Mouse (Mus musculus) midbrain, postnatal 0 days (tissue): ENCODE data around the gene Kyat3. TPM values are rescaled to one million over a fixed set of nuclear protein-coding genes. Genes with fewer than 3 reads are reported as not detected.
A peak's percentile ranks its signal among the peaks of the same experiment; 100 is the strongest.

ENCODE experiments used
- ATAC-seq: fragments of 200-750 bp; cut with Nextera tagmentation; 2 replicates; pipeline ENCODE4 v1.8.0; 2017; ENCODE audit warnings: moderate number of reproducible peaks, mild to moderate bottlenecking, moderate TSS enrichment, moderate library complexity; ENCODE audit not compliant: low FRiP score
- DNase-seq: peaks from one replicate; pipeline ENCODE4 v3.0.0-alpha.2; 2015; ENCODE audit warnings: low spot score
- H3K27ac ChIP-seq: fragments of 300-500 bp; sonication (generic); 2 replicates; pipeline ENCODE4 v1.5.1; 2014; ENCODE audit warnings: low read depth, mild to moderate bottlenecking, low read length, mixed read lengths
- H3K27me3 ChIP-seq: fragments of 300-500 bp; sonication (generic); 2 replicates; pipeline ENCODE4 v1.6.1; 2014; ENCODE audit warnings: low read length, control low read depth, mixed read lengths; ENCODE audit not compliant: insufficient read depth
- H3K36me3 ChIP-seq: fragments of 300-500 bp; sonication (generic); 2 replicates; pipeline ENCODE4 v1.6.1; 2014; ENCODE audit warnings: low read length, control low read depth, mixed read lengths; ENCODE audit not compliant: insufficient read depth
- H3K4me1 ChIP-seq: fragments of 300-500 bp; sonication (generic); 2 replicates; pipeline ENCODE4 v1.6.1; 2014; ENCODE audit warnings: mild to moderate bottlenecking, control low read depth, antibody characterized with exemption, low read length, mixed read lengths; ENCODE audit not compliant: insufficient read depth
- H3K4me2 ChIP-seq: fragments of 300-500 bp; sonication (generic); 2 replicates; pipeline ENCODE4 v1.6.1; 2014; ENCODE audit warnings: low read depth, mild to moderate bottlenecking, low read length, mixed read lengths; ENCODE audit not compliant: poor library complexity, severe bottlenecking
- H3K4me3 ChIP-seq: fragments of 300-500 bp; sonication (generic); 2 replicates; pipeline ENCODE4 v1.5.1; 2014; ENCODE audit warnings: low read depth, mild to moderate bottlenecking, low read length, moderate library complexity
- H3K9ac ChIP-seq: fragments of 300-500 bp; sonication (generic); replicated peaks from 2 replicates; pipeline ENCODE4 v1.6.1; 2014; ENCODE audit warnings: mild to moderate bottlenecking, low read length, moderate library complexity, mixed read lengths; ENCODE audit not compliant: poor library complexity, severe bottlenecking
- H3K9me3 ChIP-seq: fragments of 300-500 bp; sonication (generic); 2 replicates; pipeline ENCODE4 v1.6.1; 2016; ENCODE audit warnings: low read length, control low read depth
- CTCF ChIP-seq: IDR thresholded peaks from 2 replicates; pipeline ENCODE4 v1.5.1; 2016; ENCODE audit warnings: antibody characterized with exemption, mild to moderate bottlenecking
- WGBS: fragments of 180-500 bp; shearing (Covaris S2); extraction: QIAGEN DNeasy Blood & Tissue Kit; methylation state at CpG from one replicate; pipeline ENCODE4 v1.1.7; 2014; 5-methylcytosine and 5-hydroxymethylcytosine counted together
- polyA plus RNA-seq: library from polyadenylated mRNA; unstranded; fragments of >200 nt; fragmentation: Nextera tagmentation; extraction: Ambion mirVana; gene quantifications from 2 replicates; pipeline ENCODE4 v1.2.1, GENCODE M21; 2015
- total RNA-seq: library from RNA; depleted of rRNA; stranded (reverse); fragments of >200 nt; gene quantifications from 2 replicates; pipeline ENCODE4 v1.2.3, GENCODE M21; 2014; rRNA removed

Gene Kyat3
- 3.1 and 4.7 TPM in 2 replicates for total RNA-seq
- 5.1 and 5.6 TPM in 2 replicates for polyA plus RNA-seq

- no peaks in the 10 kb centered on the region for H3K36me3 ChIP-seq
- WGBS = under 1% methylated on average over 48 of the region's 48 CpGs
- H3K4me3 ChIP-seq = peak within 1 kb of the TSS; percentile 51
- peak; percentile 99 for ATAC-seq
- DNase-seq = peak; percentile 96
- H3K27me3 ChIP-seq = no peaks in the 10 kb centered on the region
- peak within 1 kb of the TSS; percentile 52 for H3K9ac ChIP-seq
- peak within 1 kb of the TSS; percentile 89 for H3K4me2 ChIP-seq
- peak; percentile 58 for TF ChIP-seq CTCF
- peak within 1 kb of the TSS; percentile 63 for H3K27ac ChIP-seq
- H3K9me3 ChIP-seq = no peaks in the 10 kb centered on the region
- no peaks in the 10 kb centered on the region for H3K4me1 ChIP-seq
Measured at GRCm38 (mm10) chr3:142700442-142701322, at the start of gene Kyat3. TSS of gene Kyat3 (plus strand) at chr3:142701051.

DNA sequence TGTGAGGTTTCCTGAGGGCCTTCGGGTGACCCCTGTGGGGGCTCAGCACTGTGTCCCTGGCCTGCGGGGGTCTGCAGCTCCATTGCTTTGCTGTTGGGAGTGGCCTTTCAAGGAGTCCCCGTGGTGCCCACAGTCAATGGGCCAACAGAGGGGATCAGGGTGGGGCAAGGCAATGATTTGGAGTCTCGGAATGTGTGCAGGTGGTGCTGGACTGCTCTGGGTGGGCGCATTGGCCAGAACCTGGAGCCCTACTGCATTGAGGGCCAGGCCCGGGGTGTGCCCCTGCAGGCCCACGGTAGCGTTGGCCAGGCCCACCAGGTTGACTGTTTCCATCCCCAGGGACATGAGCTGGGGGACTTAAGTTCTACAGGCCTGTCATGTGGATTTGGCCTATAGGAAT lies 36.1 kb upstream of the Kyat3 start:
- no peak overlapping the region for H3K27ac ChIP-seq
- no peaks in the 10 kb centered on the region for H3K4me1 ChIP-seq
- H3K27me3 ChIP-seq = no peaks in the 10 kb centered on the region
- H3K9me3 ChIP-seq = no peaks in the 10 kb centered on the region
- no peak for ATAC-seq
- DNase-seq = no peak
- H3K36me3 ChIP-seq = no peaks in the 10 kb centered on the region
- 93% methylated on average over 8 of the region's 8 CpGs for WGBS
- no peak overlapping the region for H3K4me3 ChIP-seq
- no peak for TF ChIP-seq CTCF
- no peak overlapping the region for H3K4me2 ChIP-seq
- no peak overlapping the region for H3K9ac ChIP-seq

- Histone ChIP-seq H3K4me1 (no peaks in the 10 kb centered on the region), H3K36me3 (no peaks in the 10 kb centered on the region), H3K9me3 (no peaks in the 10 kb centered on the region), H3K4me2 (no peak overlapping the region), H3K4me3 (no peak overlapping the region), H3K27ac (no peak overlapping the region), H3K9ac (no peak overlapping the region), H3K27me3 (no peaks in the 10 kb centered on the region)
- ATAC-seq (no peak), DNase-seq (peak; percentile 66)
- peak; percentile 73 for TF ChIP-seq CTCF
- WGBS = 91% methylated on average over 1 of the region's 1 CpGs
Measured at GRCm38 (mm10) chr3:142674607-142675006, 26.2 kb upstream of the Kyat3 start.

- H3K9me3 ChIP-seq = no peaks in the 10 kb centered on the region
- ATAC-seq (no peak), DNase-seq (no peak)
- no peaks in the 10 kb centered on the region for H3K36me3 ChIP-seq
- H3K4me2 ChIP-seq = no peak overlapping the region; the same call in 1 of the 2 replicates
- H3K27ac ChIP-seq = no peak overlapping the region
- 67% methylated on average over 23 of the region's 23 CpGs for WGBS
- H3K27me3 ChIP-seq = no peaks in the 10 kb centered on the region
- no peaks in the 10 kb centered on the region for H3K4me1 ChIP-seq
- no peak overlapping the region for H3K4me3 ChIP-seq
- H3K9ac ChIP-seq = no peak overlapping the region
- TF ChIP-seq CTCF = no peak
Measured at GRCm38 (mm10) chr3:142687939-142688338, 12.9 kb upstream of the Kyat3 start.

DNA sequence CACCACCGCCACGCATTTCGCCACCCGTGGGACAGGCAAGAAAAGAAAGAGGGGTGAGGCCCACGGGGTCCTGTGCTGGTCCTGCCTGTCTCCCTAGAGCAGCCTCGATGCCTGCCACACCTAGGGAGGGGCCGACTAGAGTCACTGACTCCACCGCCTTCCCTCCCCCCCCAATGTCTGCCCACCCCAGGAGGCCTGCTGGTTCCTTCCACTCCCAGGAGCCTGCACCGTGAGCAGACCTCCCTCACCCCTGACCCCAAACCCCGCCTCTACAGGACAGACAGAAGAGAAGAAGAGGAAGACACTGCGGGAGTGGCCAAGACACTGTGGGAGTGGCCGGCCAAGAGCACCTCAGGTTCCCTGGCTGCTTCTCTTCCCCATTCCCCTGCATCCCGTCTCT lies 12.5 kb upstream of the Kyat3 start:
- Histone ChIP-seq H3K4me3 (no peak overlapping the region), H3K9ac (no peak overlapping the region), H3K27ac (no peak overlapping the region), H3K4me1 (no peaks in the 10 kb centered on the region), H3K4me2 (no peak overlapping the region; the same call in 1 of the 2 replicates), H3K27me3 (no peaks in the 10 kb centered on the region), H3K36me3 (no peaks in the 10 kb centered on the region), H3K9me3 (no peaks in the 10 kb centered on the region)
- ATAC-seq = no peak
- TF ChIP-seq CTCF = no peak
- no peak for DNase-seq
- 54% methylated on average over 13 of the region's 13 CpGs for WGBS

GRCm38 (mm10) chr3:142696517-142696916 lies 4.3 kb upstream of the Kyat3 start:
- Histone ChIP-seq H3K36me3 (no peaks in the 10 kb centered on the region), H3K27ac (no peak overlapping the region), H3K4me1 (no peaks in the 10 kb centered on the region), H3K27me3 (no peaks in the 10 kb centered on the region), H3K4me3 (no peak overlapping the region), H3K9ac (no peak overlapping the region), H3K9me3 (no peaks in the 10 kb centered on the region), H3K4me2 (no peak overlapping the region)
- no peak for TF ChIP-seq CTCF
- ATAC-seq (no peak), DNase-seq (no peak)
- WGBS = 75% methylated on average over 2 of the region's 2 CpGs
